Mouse (Mus musculus): ENCODE results near the gene Znhit2.

DNA sequence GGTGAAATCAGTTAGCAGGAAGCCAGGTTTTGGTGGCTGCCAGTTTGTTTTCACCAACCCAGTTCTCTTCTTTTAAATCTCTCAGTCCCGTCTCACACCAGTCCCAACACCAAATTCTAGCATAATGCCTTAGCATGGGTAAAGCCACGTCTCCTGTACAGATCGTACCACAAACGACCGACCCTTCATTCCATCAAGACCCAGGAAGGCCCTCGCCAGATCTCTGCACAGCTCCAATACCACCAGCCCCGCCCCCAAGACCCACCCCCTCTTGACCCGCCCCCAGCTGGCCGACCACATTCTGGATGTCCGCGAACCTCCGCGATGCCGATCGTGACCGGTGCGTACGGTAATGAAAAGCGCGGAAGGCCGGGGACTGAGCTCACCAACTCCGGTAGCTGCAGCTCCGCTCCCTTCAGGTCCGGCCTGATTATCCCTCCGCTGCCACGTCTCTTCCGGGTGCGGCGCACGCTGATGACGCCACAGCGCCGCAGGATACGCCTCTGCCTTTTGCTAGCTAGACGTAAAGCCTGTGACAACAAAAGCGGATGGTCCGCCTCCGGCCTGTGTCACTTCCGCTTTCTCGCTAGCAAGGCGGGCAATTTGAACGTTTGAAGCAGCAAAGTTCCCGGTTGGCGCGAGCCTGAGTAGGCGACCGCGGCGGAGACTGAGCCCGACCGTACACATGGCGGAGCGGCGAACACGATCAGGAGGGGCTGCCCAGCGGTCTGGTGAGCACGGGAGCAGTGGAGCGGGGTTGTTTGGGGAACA is 23.7 kb downstream of the Znhit2 start, which contains the start of the genes Zfpl1 and Cdca5:
- TF ChIP-seq EP300 (IDR thresholded peaks at IDR 0.05; ENCODE audit: insufficient read depth, low read depth, low read length) (peak; percentile 94), CTCF (IDR thresholded peaks at IDR 0.05) (peak; percentile 15), POLR2A (IDR thresholded peaks at IDR 0.05; ENCODE audit: insufficient read depth, low read depth, low read length) (peak; percentile 74; the same call in 1 of the 2 replicates)

Data from heart, adult 2 months (tissue).